Mouse (Mus musculus): ENCODE results near the gene Platr17.
A peak's percentile ranks its signal among the peaks of the same experiment; 100 is the strongest.
"Not testable (repeated sequence)": the region's sequence is repeated elsewhere in the genome, so short reads cannot be mapped to it uniquely, and the experiment has no call there.

Gene Platr17

GRCm38 (mm10) chr17:33904835-33905234 is at the start of gene Platr17:
Platr17 (plus strand) TSS chr17:33905135.
- not testable (repeated sequence) for DNase-seq (ENCODE audit: extremely low spot score)

GRCm38 (mm10) chr17:33857816-33858215 is 47.1 kb upstream of the Platr17 start:
- no peak for DNase-seq (ENCODE audit: extremely low spot score)

GRCm38 (mm10) chr17:33865330-33866030 is 39.5 kb upstream of the Platr17 start:
- DNase-seq (ENCODE audit: extremely low spot score): peak; percentile 41

- not testable (repeated sequence) for DNase-seq (ENCODE audit: extremely low spot score)
Measured at GRCm38 (mm10) chr17:33873537-33873936, 31.4 kb upstream of the Platr17 start, which contains the start of gene Gm7029. Gm7029 (plus strand) TSS chr17:33873837.

GRCm38 (mm10) chr17:33874411-33874810 is 30.5 kb upstream of the Platr17 start:
- no peak for DNase-seq (ENCODE audit: extremely low spot score)

GRCm38 (mm10) chr17:33875797-33876196 is 29.1 kb upstream of the Platr17 start:
- DNase-seq (ENCODE audit: extremely low spot score): not testable (repeated sequence)

GRCm38 (mm10) chr17:33884320-33884719 is 20.6 kb upstream of the Platr17 start:
- not testable (repeated sequence) for DNase-seq (ENCODE audit: extremely low spot score)

- DNase-seq (ENCODE audit: extremely low spot score): not testable (repeated sequence)
Measured at GRCm38 (mm10) chr17:33887802-33888201, 17.1 kb upstream of the Platr17 start.

GRCm38 (mm10) chr17:33888230-33888629 is 16.7 kb upstream of the Platr17 start:
- DNase-seq (ENCODE audit: extremely low spot score): not testable (repeated sequence)

- not testable (repeated sequence) for DNase-seq (ENCODE audit: extremely low spot score)
Measured at GRCm38 (mm10) chr17:33889941-33890532, 14.9 kb upstream of the Platr17 start.

GRCm38 (mm10) chr17:33890533-33891059 is 14.3 kb upstream of the Platr17 start, which contains the start of gene Kifc1:
Kifc1 (minus strand) TSS chr17:33890661.
- peak; percentile 100 for DNase-seq (ENCODE audit: extremely low spot score)

GRCm38 (mm10) chr17:33891357-33891756 is 13.6 kb upstream of the Platr17 start:
- DNase-seq (ENCODE audit: extremely low spot score): no peak

GRCm38 (mm10) chr17:33891892-33892291 is 13.0 kb upstream of the Platr17 start:
- DNase-seq (ENCODE audit: extremely low spot score): not testable (repeated sequence)

- DNase-seq (ENCODE audit: extremely low spot score): no peak
Measured at GRCm38 (mm10) chr17:33892429-33892828, 12.5 kb upstream of the Platr17 start.

GRCm38 (mm10) chr17:33893011-33893410 is 11.9 kb upstream of the Platr17 start:
- not testable (repeated sequence) for DNase-seq (ENCODE audit: extremely low spot score)

GRCm38 (mm10) chr17:33897114-33897794 is 7.7 kb upstream of the Platr17 start:
- peak; percentile 45 for DNase-seq (ENCODE audit: extremely low spot score)

GRCm38 (mm10) chr17:33898193-33898592 is 6.7 kb upstream of the Platr17 start:
- not testable (repeated sequence) for DNase-seq (ENCODE audit: extremely low spot score)

- no peak for DNase-seq (ENCODE audit: extremely low spot score)
Measured at GRCm38 (mm10) chr17:33899642-33900041, 5.3 kb upstream of the Platr17 start.

- no peak for DNase-seq (ENCODE audit: extremely low spot score)
Measured at GRCm38 (mm10) chr17:33900281-33900988, 4.5 kb upstream of the Platr17 start.

GRCm38 (mm10) chr17:33900989-33901314 is 4.0 kb upstream of the Platr17 start:
- DNase-seq (ENCODE audit: extremely low spot score): no peak

GRCm38 (mm10) chr17:33901653-33902052 is 3.3 kb upstream of the Platr17 start:
- DNase-seq (ENCODE audit: extremely low spot score): no peak

- no peak for DNase-seq (ENCODE audit: extremely low spot score)
Measured at GRCm38 (mm10) chr17:33902079-33902478, 2.9 kb upstream of the Platr17 start.

All from embryo, embryonic 9.5 days (tissue).